Mouse (Mus musculus) lung, adult 2 months (tissue): ENCODE measurements around the gene Rnf31. TPM values are rescaled to one million over a fixed set of nuclear protein-coding genes. Genes with fewer than 3 reads are reported as not detected.
A peak's percentile ranks its signal among the peaks of the same experiment; 100 is the strongest.

ENCODE experiments used
- DNase-seq: peaks from one replicate; pipeline ENCODE4 v3.0.0; 2022
- H3K4me1 ChIP-seq: fragments of 200-500 bp; 2 replicates; pipeline ENCODE4 v1.6.1; 2011; ENCODE audit warnings: low read length; ENCODE audit not compliant: control insufficient read depth, insufficient read depth
- H3K4me3 ChIP-seq: fragments of 200-500 bp; replicated peaks from 2 replicates; pipeline ENCODE3; 2011; ENCODE audit warnings: low read depth, mild to moderate bottlenecking, control low read depth, low read length; ENCODE audit errors: extremely low read depth
- CTCF ChIP-seq: fragments of 200-500 bp; IDR thresholded peaks from 2 replicates; pipeline ENCODE4 v1.5.1; 2011; ENCODE audit warnings: mild to moderate bottlenecking, low read length, control low read depth; ENCODE audit not compliant: insufficient read depth
- POLR2A ChIP-seq: fragments of 200-500 bp; IDR thresholded peaks from 2 replicates; pipeline ENCODE4 v1.6.1; 2011; ENCODE audit warnings: low read depth, mild to moderate bottlenecking, control low read depth, low read length, borderline replicate concordance; ENCODE audit errors: extremely low read depth
- WGBS: fragments of 180-500 bp; shearing (Covaris S2); methylation state at CpG from one replicate; pipeline ENCODE4 v1.1.7; 2018; 5-methylcytosine and 5-hydroxymethylcytosine counted together
- polyA plus RNA-seq: library from polyadenylated mRNA; depleted of rRNA; stranded (reverse); fragments of >200 nt; gene quantifications from 2 replicates; pipeline ENCODE4 v1.2.3, GENCODE M21; 2012; rRNA removed

Gene Rnf31
- polyA plus RNA-seq = 37.7 and 42.8 TPM in 2 replicates

DNA sequence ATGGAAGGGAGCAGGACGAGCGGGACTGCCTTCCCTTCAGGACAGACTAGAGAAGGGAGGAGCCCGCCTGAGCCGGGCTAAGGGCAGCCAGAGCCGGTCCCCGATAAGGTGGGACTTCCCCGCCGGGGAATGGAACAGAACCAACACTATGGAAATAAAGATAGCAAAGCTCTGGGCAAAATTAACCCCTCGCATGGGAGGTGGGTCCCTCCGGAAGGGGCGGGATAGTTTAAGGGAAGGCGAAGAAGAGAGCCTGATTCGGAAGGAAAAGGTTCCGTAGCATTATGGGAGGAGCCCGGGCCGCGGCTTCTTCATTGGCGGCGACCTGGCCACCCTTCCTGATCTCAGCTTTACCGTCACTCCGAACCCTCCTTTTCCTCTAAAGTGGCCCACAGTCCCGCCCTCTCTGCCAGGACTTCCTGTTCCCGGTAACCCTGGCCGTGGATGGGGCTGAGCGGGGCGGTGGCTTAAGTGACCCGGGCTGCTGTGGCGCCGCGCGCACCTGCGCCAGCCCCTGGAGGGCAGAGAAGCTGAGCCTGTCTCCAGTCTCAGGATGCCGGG lies at the start of gene Rnf31:
TSS of gene Rnf31 (plus strand) at position 378 of the 561 bp plus-strand sequence.
- peak; percentile 92 for DNase-seq
- Histone ChIP-seq H3K4me3 (peak within 1 kb of the TSS; percentile 87), H3K4me1 (peaks cover 18% of the 10 kb centered on the region)
- TF ChIP-seq POLR2A (peak; percentile 63; the same call in 1 of the 2 replicates), CTCF (no peak)
- under 1% methylated on average over 33 of the region's 33 CpGs for WGBS

DNA sequence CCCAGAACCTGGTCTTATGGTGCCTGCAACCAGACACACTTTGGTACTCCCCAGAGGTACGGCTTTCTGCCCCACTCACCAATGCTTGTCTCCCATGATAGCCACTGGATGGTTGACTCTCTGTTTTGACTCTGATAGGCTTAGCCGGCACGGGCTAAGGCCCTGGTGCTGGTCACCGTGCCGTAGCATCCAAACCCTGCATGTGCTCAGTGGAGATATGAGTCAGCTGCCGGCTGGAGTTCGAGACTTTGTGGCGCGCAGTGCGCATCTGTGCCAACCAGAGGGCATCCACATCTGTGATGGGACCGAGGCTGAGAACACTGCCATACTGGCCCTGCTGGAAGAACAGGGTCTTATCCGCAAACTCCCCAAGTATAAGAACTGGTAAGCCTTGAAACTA lies 49.2 kb upstream of the Rnf31 start:
- WGBS = 94% methylated on average over 12 of the region's 12 CpGs
- TF ChIP-seq POLR2A (no peak), CTCF (no peak)
- Histone ChIP-seq H3K4me3 (no peak overlapping the region), H3K4me1 (0 out of 2 replicates have a peak, but pooled peaks cover 3% of the 10 kb centered on the region)
- DNase-seq = no peak

- no peak for TF ChIP-seq CTCF
- TF ChIP-seq POLR2A = no peak
- Histone ChIP-seq H3K4me1 (0 out of 2 replicates have a peak, but pooled peaks cover 3% of the 10 kb centered on the region), H3K4me3 (no peak overlapping the region)
- WGBS = 68% methylated on average over 9 of the region's 9 CpGs
- DNase-seq = no peak
Measured at GRCm38 (mm10) chr14:55544334-55544733, 47.2 kb upstream of the Rnf31 start.

- 82% methylated on average over 6 of the region's 6 CpGs for WGBS
- TF ChIP-seq POLR2A (no peak), CTCF (no peak)
Measured at GRCm38 (mm10) chr14:55550191-55550590, 41.3 kb upstream of the Rnf31 start.

DNA sequence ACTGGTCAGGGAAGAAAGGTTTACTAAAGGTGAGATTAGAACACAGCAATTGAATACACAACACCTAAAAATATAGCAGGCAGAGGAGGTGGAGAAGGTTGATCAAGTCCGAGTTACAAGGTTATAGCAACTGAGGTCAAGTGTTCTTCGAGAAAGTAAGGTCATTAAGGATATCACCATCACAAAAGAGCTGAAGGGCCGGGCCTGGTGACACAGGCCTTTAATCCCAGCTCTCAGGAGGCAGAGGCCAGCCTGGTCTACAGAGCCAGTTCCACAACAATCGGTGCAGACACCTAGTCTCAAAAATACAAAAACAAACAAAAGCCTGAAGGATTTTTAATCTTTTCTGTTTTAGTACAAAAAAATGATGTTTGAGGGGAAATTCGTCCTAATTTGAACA lies 40.2 kb upstream of the Rnf31 start:
- TF ChIP-seq POLR2A = no peak
- no peak for TF ChIP-seq CTCF
- H3K4me1 ChIP-seq = no peaks in the 10 kb centered on the region
- 65% methylated on average over 5 of the region's 5 CpGs for WGBS

More at GRCm38 (mm10) chr14:55550191-55550590, 41.3 kb upstream of the Rnf31 start:
- no peak for DNase-seq
- no peak overlapping the region for H3K4me3 ChIP-seq
- no peaks in the 10 kb centered on the region for H3K4me1 ChIP-seq

DNA sequence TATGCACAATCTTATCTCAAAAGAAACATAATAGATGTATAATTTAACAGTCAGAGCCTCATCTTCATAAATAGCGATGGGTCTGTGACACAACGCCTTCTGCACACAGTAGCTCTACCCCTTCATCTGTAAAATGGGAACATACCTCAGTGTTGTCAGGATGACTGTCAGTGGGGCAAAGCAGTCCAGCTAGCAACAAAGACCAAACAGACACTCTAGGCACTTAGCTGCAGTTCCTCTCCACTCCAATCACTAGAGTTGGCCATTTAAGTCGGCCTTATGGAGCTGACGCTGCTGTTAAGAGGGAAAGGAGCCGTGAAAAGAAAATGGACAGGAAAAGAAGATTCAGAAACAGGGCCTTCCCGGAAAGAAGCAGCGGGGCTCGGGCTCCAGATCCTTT lies 39.7 kb upstream of the Rnf31 start:
- Histone ChIP-seq H3K4me1 (peaks cover 2% of the 10 kb centered on the region; the same call in 1 of the 2 replicates), H3K4me3 (no peak overlapping the region)
- 82% methylated on average over 8 of the region's 8 CpGs for WGBS
- DNase-seq = no peak
- TF ChIP-seq CTCF (no peak), POLR2A (no peak)

More for the DNA sequence above, 40.2 kb upstream of the Rnf31 start:
- no peak overlapping the region for H3K4me3 ChIP-seq
- DNase-seq = no peak

- no peak for TF ChIP-seq POLR2A
- TF ChIP-seq CTCF = no peak
- H3K4me3 ChIP-seq = no peak overlapping the region
Measured at GRCm38 (mm10) chr14:55554635-55555034, 36.9 kb upstream of the Rnf31 start.

GRCm38 (mm10) chr14:55555788-55556187 lies 35.7 kb upstream of the Rnf31 start:
- 70% methylated on average over 3 of the region's 3 CpGs for WGBS
- no peak for TF ChIP-seq CTCF
- no peak for TF ChIP-seq POLR2A

More at GRCm38 (mm10) chr14:55554635-55555034, 36.9 kb upstream of the Rnf31 start:
- DNase-seq = no peak
- H3K4me1 ChIP-seq = peaks cover 6% of the 10 kb centered on the region; the same call in 1 of the 2 replicates

GRCm38 (mm10) chr14:55557003-55557402 lies 34.5 kb upstream of the Rnf31 start:
- DNase-seq = peak; percentile 77
- TF ChIP-seq CTCF = peak; percentile 90
- TF ChIP-seq POLR2A = no peak
- peaks cover 10% of the 10 kb centered on the region for H3K4me1 ChIP-seq
- 14% methylated on average over 5 of the region's 5 CpGs for WGBS
- no peak overlapping the region for H3K4me3 ChIP-seq

More at GRCm38 (mm10) chr14:55555788-55556187, 35.7 kb upstream of the Rnf31 start:
- no peak overlapping the region for H3K4me3 ChIP-seq
- DNase-seq = no peak
- peaks cover 6% of the 10 kb centered on the region; the same call in 1 of the 2 replicates for H3K4me1 ChIP-seq

DNA sequence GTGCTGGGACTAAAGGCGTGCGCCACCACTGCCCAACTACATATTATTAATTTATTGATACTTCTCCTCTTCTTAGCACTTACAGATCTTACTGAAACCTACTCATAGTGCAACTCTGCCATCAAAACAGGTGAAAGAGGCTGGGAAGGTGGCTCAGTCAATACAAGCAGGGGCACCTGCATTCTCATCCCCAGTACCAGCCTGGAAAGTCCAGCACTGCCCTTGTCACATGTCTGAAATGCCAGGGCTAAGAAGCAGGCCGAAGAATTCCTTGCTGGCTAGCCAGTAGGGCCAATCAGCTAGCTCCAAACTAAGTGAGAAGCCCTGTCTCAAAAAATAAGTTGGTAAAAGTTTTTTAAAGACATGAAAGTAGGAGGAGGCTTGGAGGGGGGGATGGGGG lies 33.9 kb upstream of the Rnf31 start:
- DNase-seq = no peak
- WGBS = 73% methylated on average over 3 of the region's 3 CpGs
- no peak for TF ChIP-seq POLR2A
- TF ChIP-seq CTCF = no peak
- Histone ChIP-seq H3K4me3 (no peak overlapping the region), H3K4me1 (peaks cover 10% of the 10 kb centered on the region)
